Mouse (Mus musculus): ENCODE data around the gene Kcnk13.
A peak's percentile ranks its signal among the peaks of the same experiment; 100 is the strongest.

GRCm38 (mm10) chr12:100107436-100107835, 143.1 kb downstream of the Kcnk13 start:
- peak; percentile 78; the same call in 1 of the 2 replicates for TF ChIP-seq CHD2 (IDR thresholded peaks at IDR 0.05; ENCODE audit: low read length)
- TF ChIP-seq TCF12 (IDR thresholded peaks at IDR 0.05; ENCODE audit: low read depth, low read length) = no peak
- no peak for TF ChIP-seq JUND (conservative IDR thresholded peaks at IDR 0.05; ENCODE audit: low read depth, low read length)
- no peak for TF ChIP-seq MYC (IDR thresholded peaks at IDR 0.05; ENCODE audit: low read depth, low read length)
- TF ChIP-seq CTCF (conservative IDR thresholded peaks at IDR 0.05 in 1 of 2, IDR thresholded peaks at IDR 0.05 in 1 of 2; ENCODE audit: low read depth in 2 of 2, low read length in 2 of 2) = no peak

Measured in CH12.LX (cell line).